In genomic region chr11:119161665-119162064, GRCm38 (mm10) we compare ENCODE assay signal across 23 mouse cellular contexts.
DNase-seq lines count a peak whose midpoint lies in the region; ATAC-seq and TF ChIP-seq lines count a peak whose summit lies in the region.
"Had no signal": no experiment of that assay in that cellular context is flagged by ENCODE, and none has a peak within 500 bp of the region (broad histone marks: within the 10 kb centered on the region; RNA-seq: fewer than 3 reads in every experiment).

No protein-coding gene starts in this region.

- no peak for TF ChIP-seq EP300 in lung, postnatal 0 days (IDR thresholded peaks at IDR 0.05)
- no peak for TF ChIP-seq EP300 in CH12.LX (IDR thresholded peaks at IDR 0.05; ENCODE audit: low read length)

- no peaks in the 10 kb centered on the region for H3K9me3 ChIP-seq in lung, postnatal 0 days (ENCODE audit: low read length)
- no peaks in the 10 kb centered on the region for H3K9me3 ChIP-seq in CH12.LX (replicated peaks; ENCODE audit: low read length)

- no peak overlapping the region for H3K4me2 ChIP-seq in lung, postnatal 0 days (replicated peaks; ENCODE audit: low read depth, low read length)
- no peak overlapping the region for H3K4me2 ChIP-seq in CH12.LX (ENCODE audit: insufficient read depth, low read depth, poor library complexity, severe bottlenecking)

- TF ChIP-seq POLR2A in CH12.LX (IDR thresholded peaks at IDR 0.05; ENCODE audit: low read depth, low read length): no peak

- no peaks in the 10 kb centered on the region for H3K27me3 ChIP-seq in lung, postnatal 0 days (replicated peaks; ENCODE audit: insufficient read depth, low read length)
- no peaks in the 10 kb centered on the region for H3K27me3 ChIP-seq in CH12.LX (replicated peaks)
- H3K27me3 ChIP-seq: Patski had no signal

- DNase-seq in lung, postnatal 0 days (ENCODE audit: low spot score): peak; percentile 21
- DNase-seq in lung, postnatal 14 days: no peak
- DNase-seq in 416B (ENCODE audit: low read depth): peak; percentile 54
- DNase-seq in CH12.LX (ENCODE audit: extremely low read depth): no peak
- DNase-seq in induced T-regulatory cell, adult 2 months (ENCODE audit: low read depth): peak; percentile 47
- DNase-seq in left cerebral cortex, adult 2 months (ENCODE audit: extremely low spot score in 1 of 2, low spot score in 2 of 2): no peak
- no peak for DNase-seq in right cerebral cortex, postnatal 4 days
- no peak for DNase-seq in neural tube, embryonic 10.5 days (ENCODE audit: extremely low spot score, low spot score)
- DNase-seq: adrenal gland, adult 2 months; adrenal gland, adult 8-10 months; adrenal gland, postnatal 10 days; adrenal gland, postnatal 14 days; adrenal gland, postnatal 25 days; adrenal gland, postnatal 36 days; B cell, adult 2 months; cerebellum, adult 11 months; cerebellum, adult 11-12 months; cerebellum, adult 18-20 months; cerebellum, adult 2 months had no signal

- H3K4me3 ChIP-seq in lung, postnatal 0 days (ENCODE audit: low read depth, low read length): no peak overlapping the region
- no peak overlapping the region for H3K4me3 ChIP-seq in CH12.LX (replicated peaks in 1 of 3; ENCODE audit: low read depth in 2 of 3, low read length in 2 of 3, poor library complexity in 1 of 3)
- H3K4me3 ChIP-seq in left cerebral cortex, adult 2 months: no peak overlapping the region

- TF ChIP-seq CTCF in lung, postnatal 0 days (IDR thresholded peaks at IDR 0.05): no peak
- no peak for TF ChIP-seq CTCF in CH12.LX (conservative IDR thresholded peaks at IDR 0.05 in 1 of 2, IDR thresholded peaks at IDR 0.05 in 1 of 2; ENCODE audit: low read depth in 2 of 2, low read length in 2 of 2)
- TF ChIP-seq CTCF in left cerebral cortex, adult 2 months (IDR thresholded peaks at IDR 0.05): no peak

- WGBS in lung, postnatal 0 days: 85% methylated on average over 2 of the region's 2 CpGs

- H3K36me3 ChIP-seq in lung, postnatal 0 days (ENCODE audit: insufficient read depth, low read length): 0 out of 2 replicates have a peak, but pooled peaks cover 5% of the 10 kb centered on the region
- H3K36me3 ChIP-seq in CH12.LX (replicated peaks in 1 of 2; ENCODE audit: control insufficient read depth in 1 of 2, insufficient read depth in 1 of 2, low read length in 1 of 2): no peaks in the 10 kb centered on the region
- H3K36me3 ChIP-seq: G1E had no signal

- intact Hi-C loops in left cerebral cortex, adult 2 months (cut with DNase I): no loop called here

- H3K9ac ChIP-seq in lung, postnatal 0 days (replicated peaks; ENCODE audit: low read depth): no peak overlapping the region
- H3K9ac ChIP-seq in CH12.LX (ENCODE audit: insufficient read depth, low read depth): no peak overlapping the region

- peaks cover 5% of the 10 kb centered on the region; the same call in 1 of the 2 replicates for H3K4me1 ChIP-seq in lung, postnatal 0 days (ENCODE audit: insufficient read depth, low read depth, low read length)
- H3K4me1 ChIP-seq in CH12.LX (ENCODE audit: control insufficient read depth in 1 of 2, insufficient read depth in 2 of 2): peaks cover 50 to 94% of the 10 kb centered on the region in 2 experiments

- H3K27ac ChIP-seq in lung, postnatal 0 days (ENCODE audit: low read length): no peak overlapping the region
- no peak overlapping the region for H3K27ac ChIP-seq in CH12.LX (ENCODE audit: insufficient read depth, low read depth)
- H3K27ac ChIP-seq in left cerebral cortex, adult 2 months: no peak overlapping the region

- no peaks in the 10 kb centered on the region for H3K79me2 ChIP-seq in CH12.LX (replicated peaks; ENCODE audit: control insufficient read depth, extremely low read depth, insufficient read depth, poor library complexity, severe bottlenecking)

- ATAC-seq in lung, postnatal 0 days: no peak
- ATAC-seq: activated CD4-positive, CD25-positive, alpha-beta regulatory T cell, adult 4 months; CD4-positive, CD25-positive, alpha-beta regulatory T cell, adult 4 months; Patski had no signal

- dilution Hi-C loops in CH12.LX (cut with MboI; ENCODE audit: extremely low pct_ligation_motif_present, extremely low pct_unique_long_range_greater_than_20kb, low sequenced_read_pairs): no loop called here

- no peak for TF ChIP-seq RAD21 in CH12.LX (IDR thresholded peaks at IDR 0.05; ENCODE audit: low read depth, low read length)

- in situ Hi-C loops in CH12.LX (cut with MboI; ENCODE audit: low pct_ligation_motif_present, low pct_unique_long_range_greater_than_20kb, low sequenced_read_pairs): no loop called here

TF ChIP-seq in CH12.LX, 34 proteins besides CTCF, POLR2A, EP300 and RAD21:
- TF ChIP-seq ZC3H11A (IDR thresholded peaks at IDR 0.05; ENCODE audit: low read depth, low read length): no peak
- no peak for TF ChIP-seq NRF1 (IDR thresholded peaks at IDR 0.05; ENCODE audit: low read depth, low read length)
- TF ChIP-seq E2F4 (IDR thresholded peaks at IDR 0.05; ENCODE audit: insufficient replicate concordance, low read depth, low read length): no peak
- TF ChIP-seq ZNF384 (IDR thresholded peaks at IDR 0.05; ENCODE audit: low read depth, low read length): peak; percentile 76
- TF ChIP-seq SMC3 (IDR thresholded peaks at IDR 0.05; ENCODE audit: low read depth, low read length): no peak

Comparison
In these comparisons a context has a peak if more than half of its experiments do, and no peak if none do; other contexts are left out.
1. DNase-seq: peak in lung, postnatal 0 days (single experiment), 416B (single experiment) and induced T-regulatory cell, adult 2 months (single experiment); none in lung, postnatal 14 days (single experiment), CH12.LX (single experiment), left cerebral cortex, adult 2 months (0 of 2), right cerebral cortex, postnatal 4 days (single experiment) and neural tube, embryonic 10.5 days (single experiment).